Mouse (Mus musculus) forebrain, postnatal 0 days (tissue): Measurements from ENCODE around the gene Prss16. TPM values are rescaled to one million over a fixed set of nuclear protein-coding genes. Genes with fewer than 3 reads are reported as not detected.

Experiments used
- ATAC-seq: fragments of 200-750 bp; cut with Nextera tagmentation; 2 replicates; pipeline ENCODE4 v1.8.0; 2017; ENCODE audit warnings: mild to moderate bottlenecking, moderate library complexity
- DNase-seq: peaks from one replicate; pipeline ENCODE4 v3.0.0-alpha.2; 2015
- H3K27ac ChIP-seq: fragments of 300-500 bp; sonication (generic); 2 replicates; pipeline ENCODE4 v1.5.1; 2014; ENCODE audit warnings: low read depth, mild to moderate bottlenecking, antibody characterized with exemption, low read length, moderate library complexity, mixed read lengths
- H3K27me3 ChIP-seq: fragments of 300-500 bp; sonication (generic); 2 replicates; pipeline ENCODE4 v1.6.1; 2014; ENCODE audit warnings: mild to moderate bottlenecking, low read length, mixed read lengths; ENCODE audit not compliant: insufficient read depth
- H3K36me3 ChIP-seq: fragments of 300-500 bp; sonication (generic); 2 replicates; pipeline ENCODE4 v1.6.1; 2014; ENCODE audit warnings: mild to moderate bottlenecking, moderate library complexity; ENCODE audit not compliant: insufficient read depth
- H3K4me1 ChIP-seq: fragments of 300-500 bp; sonication (generic); 2 replicates; pipeline ENCODE4 v1.6.1; 2014; ENCODE audit warnings: antibody characterized with exemption; ENCODE audit not compliant: insufficient read depth
- H3K4me2 ChIP-seq: fragments of 300-500 bp; sonication (generic); 2 replicates; pipeline ENCODE4 v1.6.1; 2014; ENCODE audit warnings: low read depth, mild to moderate bottlenecking, moderate library complexity
- H3K4me3 ChIP-seq: fragments of 300-500 bp; sonication (generic); 2 replicates; pipeline ENCODE4 v1.5.1; 2014; ENCODE audit warnings: low read depth, low read length, mixed read lengths
- H3K9ac ChIP-seq: fragments of 300-500 bp; sonication (generic); 2 replicates; pipeline ENCODE4 v1.6.1; 2014; ENCODE audit warnings: mild to moderate bottlenecking
- H3K9me3 ChIP-seq: fragments of 300-500 bp; sonication (generic); 2 replicates; pipeline ENCODE4 v1.6.1; 2016; ENCODE audit warnings: low read length
- CTCF ChIP-seq: sonication (generic); IDR thresholded peaks from 2 replicates; pipeline ENCODE4 v1.5.1; 2016; ENCODE audit warnings: antibody characterized with exemption, control low read depth, low read depth
- WGBS: fragments of 180-500 bp; shearing (Covaris S2); extraction: QIAGEN DNeasy Blood & Tissue Kit; methylation state at CpG from one replicate; pipeline ENCODE4 v1.1.7; 2014; 5-methylcytosine and 5-hydroxymethylcytosine counted together
- polyA plus RNA-seq: library from polyadenylated mRNA; unstranded; fragments of >200 nt; fragmentation: Nextera tagmentation; extraction: Ambion mirVana; gene quantifications from 2 replicates; pipeline ENCODE4 v1.2.1, GENCODE M21; 2015
- total RNA-seq: library from RNA; depleted of rRNA; stranded (reverse); fragments of >200 nt; gene quantifications from 2 replicates; pipeline ENCODE4 v1.2.3, GENCODE M21; 2014

The Prss16 gene
- total and polyA plus RNA-seq, 2 experiments from 2014 or later = not detected

DNA sequence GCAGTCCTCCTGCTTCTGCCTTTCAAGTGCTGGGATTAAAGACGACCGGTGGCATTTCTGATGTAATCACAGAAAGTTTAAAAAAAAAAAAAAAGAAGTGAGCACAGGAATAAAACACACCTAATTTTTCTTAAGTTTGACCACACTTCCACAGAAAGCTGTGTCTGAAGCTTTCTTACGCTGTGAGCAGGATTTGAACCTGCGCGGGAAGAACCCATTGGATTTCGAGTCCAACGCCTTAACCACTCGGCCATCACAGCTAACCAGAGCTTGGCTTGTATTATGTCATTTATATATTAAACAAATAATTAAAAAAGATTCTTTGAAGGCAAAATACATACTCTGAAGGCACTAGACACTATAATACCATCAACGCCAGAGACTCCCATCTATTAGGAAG lies 12.7 kb upstream of the Prss16 start:
- Histone ChIP-seq H3K9ac (no peak overlapping the region), H3K27me3 (peaks cover 30% of the 10 kb centered on the region), H3K27ac (no peak overlapping the region), H3K4me1 (peaks cover 11% of the 10 kb centered on the region; the same call in 1 of the 2 replicates), H3K9me3 (no peaks in the 10 kb centered on the region), H3K4me3 (peak overlapping the region; percentile 38), H3K4me2 (peak overlapping the region; percentile 55), H3K36me3 (no peaks in the 10 kb centered on the region)
- ATAC-seq (peak; percentile 69), DNase-seq (peak; percentile 86)
- under 1% methylated on average over 9 of the region's 9 CpGs for WGBS
- no peak for TF ChIP-seq CTCF

DNA sequence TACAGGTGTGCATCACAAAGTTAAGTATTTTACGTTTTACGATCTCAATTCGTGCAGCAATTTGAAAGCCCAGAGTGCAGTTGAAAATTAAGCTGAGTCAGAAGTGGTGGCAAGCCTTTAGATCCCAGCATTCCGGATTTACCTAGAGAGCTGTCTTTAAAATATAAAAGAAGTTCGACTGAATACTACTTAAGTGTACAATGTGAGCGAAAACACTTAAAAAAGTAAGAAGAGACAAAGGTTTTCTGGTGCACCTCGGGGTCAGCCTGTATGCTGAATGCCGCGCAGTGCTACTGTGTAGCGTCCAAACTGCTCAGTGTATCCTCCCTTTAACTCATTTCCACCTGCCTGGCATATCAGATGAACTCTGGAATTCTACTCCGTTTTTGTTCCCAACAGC lies 12.0 kb upstream of the Prss16 start:
- peak overlapping the region; percentile 55 for H3K4me2 ChIP-seq
- H3K4me1 ChIP-seq = peaks cover 11% of the 10 kb centered on the region; the same call in 1 of the 2 replicates
- H3K36me3 ChIP-seq = no peaks in the 10 kb centered on the region
- H3K4me3 ChIP-seq = peak overlapping the region; percentile 38
- peaks cover 35% of the 10 kb centered on the region for H3K27me3 ChIP-seq
- H3K9ac ChIP-seq = 0 out of 2 replicates have a peak overlapping the region, but pooled peaks have one; percentile 14
- WGBS = under 1% methylated on average over 11 of the region's 11 CpGs
- H3K27ac ChIP-seq = no peak overlapping the region
- DNase-seq (peak; percentile 35), ATAC-seq (no peak)
- TF ChIP-seq CTCF = no peak
- no peaks in the 10 kb centered on the region for H3K9me3 ChIP-seq

DNA sequence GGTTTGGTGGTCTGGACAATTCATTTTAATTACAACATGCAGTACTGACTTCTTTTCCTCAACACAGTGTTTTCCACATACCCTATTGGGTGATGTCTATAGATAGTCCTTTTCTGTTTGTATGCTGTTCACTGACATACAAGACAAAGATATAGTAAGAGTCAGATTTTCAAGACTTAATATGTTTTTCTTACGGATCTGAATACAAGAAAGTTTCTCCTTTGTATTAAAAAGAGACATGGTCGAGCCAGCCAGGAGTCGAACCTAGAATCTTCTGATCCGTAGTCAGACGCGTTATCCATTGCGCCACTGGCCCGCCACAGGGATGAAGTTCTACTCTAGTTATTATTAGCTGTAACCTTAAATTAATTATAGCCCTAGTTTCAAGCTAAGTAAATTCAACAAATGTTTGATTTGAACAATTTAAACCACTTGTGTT lies 11.4 kb upstream of the Prss16 start:
- no peak overlapping the region for H3K9ac ChIP-seq
- peaks cover 11% of the 10 kb centered on the region; the same call in 1 of the 2 replicates for H3K4me1 ChIP-seq
- WGBS = under 1% methylated on average over 8 of the region's 8 CpGs
- peaks cover 41% of the 10 kb centered on the region for H3K27me3 ChIP-seq
- DNase-seq = peak; percentile 79
- TF ChIP-seq CTCF = no peak
- H3K4me3 ChIP-seq = peak overlapping the region; percentile 38
- peak overlapping the region; percentile 55 for H3K4me2 ChIP-seq
- H3K36me3 ChIP-seq = no peaks in the 10 kb centered on the region
- no peaks in the 10 kb centered on the region for H3K9me3 ChIP-seq
- H3K27ac ChIP-seq = no peak overlapping the region
- peak; percentile 54; the same call in 1 of the 2 replicates for ATAC-seq

DNA sequence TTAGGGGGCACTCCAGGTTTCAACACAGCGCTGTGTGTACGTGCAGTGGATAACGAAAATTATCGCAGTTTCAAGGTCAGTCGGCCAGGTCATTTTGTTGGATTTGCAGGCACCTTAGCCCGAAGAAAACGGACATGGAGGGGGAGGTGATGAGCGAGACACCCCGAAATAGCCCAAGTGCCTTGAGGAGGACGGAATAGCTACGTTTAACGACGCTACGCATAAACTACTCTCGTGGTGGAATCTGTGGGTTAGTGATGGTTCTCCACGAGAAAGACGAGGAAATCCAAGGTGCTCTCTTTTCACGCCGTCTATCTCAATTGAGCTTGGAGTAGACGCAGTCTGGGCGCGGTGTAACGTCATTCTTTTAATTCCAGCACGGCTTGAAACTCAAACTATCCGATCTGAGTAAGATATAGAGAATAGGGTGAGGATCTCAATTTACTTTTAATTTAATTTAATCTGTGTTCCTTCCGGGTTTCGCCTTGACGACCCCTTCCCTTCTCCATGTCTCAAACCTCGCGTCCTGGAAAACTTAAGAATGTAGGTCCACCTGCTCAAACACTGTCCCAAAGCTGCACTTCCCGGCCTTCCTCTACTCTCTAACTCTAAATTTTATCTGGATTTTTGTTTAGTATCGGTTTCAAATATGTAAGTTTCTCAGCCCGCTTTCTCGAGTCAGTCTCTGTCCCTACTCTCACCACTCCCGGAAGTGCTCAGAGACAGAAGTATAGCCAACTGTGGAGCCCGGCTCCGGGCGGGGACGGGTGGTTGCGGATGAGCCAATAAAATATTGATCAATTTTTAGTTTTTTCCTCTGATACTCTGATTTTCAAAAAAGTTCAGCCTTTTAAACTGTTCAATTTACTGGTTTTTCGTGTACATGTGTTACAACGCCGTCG lies 10.6 kb upstream of the Prss16 start:
- no peaks in the 10 kb centered on the region for H3K9me3 ChIP-seq
- no peak for TF ChIP-seq CTCF
- DNase-seq (peak; percentile 43), ATAC-seq (no peak)
- WGBS = 1% methylated on average over 44 of the region's 44 CpGs
- no peak overlapping the region for H3K9ac ChIP-seq
- H3K36me3 ChIP-seq = no peaks in the 10 kb centered on the region
- peaks cover 44% of the 10 kb centered on the region for H3K27me3 ChIP-seq
- H3K4me2 ChIP-seq = peak overlapping the region; percentile 55
- H3K4me1 ChIP-seq = peaks cover 11% of the 10 kb centered on the region; the same call in 1 of the 2 replicates
- peak overlapping the region; percentile 38 for H3K4me3 ChIP-seq
- no peak overlapping the region for H3K27ac ChIP-seq

DNA sequence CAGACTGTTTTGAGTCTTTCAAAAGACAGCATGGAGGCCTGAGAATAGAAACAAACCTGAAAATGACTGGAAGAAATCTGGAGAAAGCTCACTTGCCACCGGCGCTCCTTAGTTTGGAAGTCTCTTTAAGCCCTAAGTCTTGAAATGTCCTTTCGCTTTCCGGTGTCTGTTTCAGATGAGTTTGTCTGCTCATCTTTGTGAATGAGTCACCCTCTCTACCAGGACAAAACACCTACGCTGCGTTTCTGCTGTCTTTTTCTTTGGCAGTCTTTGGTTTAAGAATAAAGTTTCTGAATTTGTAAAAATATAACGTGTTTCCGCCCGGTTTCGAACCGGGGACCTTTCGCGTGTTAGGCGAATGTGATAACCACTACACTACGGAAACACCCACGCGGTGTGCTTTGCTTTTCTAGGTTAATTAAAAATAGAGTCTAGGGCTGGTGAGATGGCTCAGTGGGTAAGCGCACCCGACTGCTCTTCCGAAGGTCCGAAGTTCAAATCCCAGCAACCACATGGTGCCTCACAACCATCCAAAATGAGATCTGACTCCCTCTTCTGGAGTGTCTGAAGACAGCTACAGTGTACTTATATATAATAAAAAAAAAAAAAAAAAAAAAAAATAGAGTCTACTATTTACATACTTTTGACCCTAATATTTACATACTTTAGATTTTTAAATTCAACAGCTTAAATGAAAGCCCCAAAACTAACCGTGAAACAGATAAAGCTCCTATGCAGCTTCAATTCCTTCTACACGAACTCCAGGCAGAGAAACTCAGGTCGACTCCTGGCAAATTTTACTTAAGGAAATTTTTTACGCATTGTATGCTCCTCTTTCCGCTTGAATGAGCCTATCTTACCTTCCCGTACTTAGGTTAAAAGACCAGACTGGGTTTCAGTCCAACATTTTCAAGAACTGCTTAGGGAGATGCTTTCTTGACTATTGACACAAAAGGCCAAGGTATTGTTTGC lies 6.2 kb upstream of the Prss16 start:
- Histone ChIP-seq H3K36me3 (no peaks in the 10 kb centered on the region), H3K9me3 (no peaks in the 10 kb centered on the region), H3K9ac (no peak overlapping the region), H3K4me2 (no peak overlapping the region), H3K27ac (no peak overlapping the region), H3K27me3 (peaks cover 73% of the 10 kb centered on the region), H3K4me1 (peaks cover 7% of the 10 kb centered on the region; the same call in 1 of the 2 replicates), H3K4me3 (no peak overlapping the region)
- WGBS = 16% methylated on average over 27 of the region's 27 CpGs
- peak; percentile 89 for ATAC-seq
- no peak for TF ChIP-seq CTCF
- peak; percentile 86 for DNase-seq

GRCm38 (mm10) chr13:22014411-22014845 lies 4.9 kb upstream of the Prss16 start:
- Histone ChIP-seq H3K9me3 (no peaks in the 10 kb centered on the region), H3K4me1 (no peaks in the 10 kb centered on the region), H3K4me3 (no peak overlapping the region), H3K4me2 (no peak overlapping the region), H3K9ac (no peak overlapping the region), H3K36me3 (no peaks in the 10 kb centered on the region), H3K27ac (no peak overlapping the region), H3K27me3 (peaks cover 79% of the 10 kb centered on the region)
- ATAC-seq (no peak), DNase-seq (peak; percentile 37)
- TF ChIP-seq CTCF = no peak
- 16% methylated on average over 17 of the region's 17 CpGs for WGBS
